Mouse (Mus musculus) brain, embryonic 14.5 days (tissue): ENCODE measurements around the gene Tmem135. TPM values are rescaled to one million over a fixed set of nuclear protein-coding genes. Genes with fewer than 3 reads are reported as not detected.

Experiments
- DNase-seq: peaks from one replicate; pipeline ENCODE4 v3.0.0-alpha.2; 2011; ENCODE audit warnings: low read depth
- CTCF ChIP-seq: fragments of 200-500 bp; IDR thresholded peaks from 2 replicates; pipeline ENCODE4 v1.5.1; 2012; ENCODE audit warnings: inconsistent platforms, mild to moderate bottlenecking, moderate library complexity, borderline replicate concordance; ENCODE audit not compliant: insufficient read depth, insufficient read length; ENCODE audit errors: extremely low read depth
- POLR2A ChIP-seq: fragments of 200-500 bp; IDR thresholded peaks from 2 replicates; pipeline ENCODE4 v1.6.1; 2012; ENCODE audit warnings: mild to moderate bottlenecking, inconsistent platforms, borderline replicate concordance; ENCODE audit not compliant: poor library complexity, insufficient read depth, insufficient read length, severe bottlenecking; ENCODE audit errors: extremely low read depth
- polyA plus RNA-seq: library from polyadenylated mRNA; depleted of rRNA; stranded (reverse); fragments of >200 nt; gene quantifications from 2 replicates; pipeline ENCODE4 v1.2.3, GENCODE M21; 2012

Tmem135 gene
- polyA plus RNA-seq, 1 experiment, result 17.4 TPM

DNA sequence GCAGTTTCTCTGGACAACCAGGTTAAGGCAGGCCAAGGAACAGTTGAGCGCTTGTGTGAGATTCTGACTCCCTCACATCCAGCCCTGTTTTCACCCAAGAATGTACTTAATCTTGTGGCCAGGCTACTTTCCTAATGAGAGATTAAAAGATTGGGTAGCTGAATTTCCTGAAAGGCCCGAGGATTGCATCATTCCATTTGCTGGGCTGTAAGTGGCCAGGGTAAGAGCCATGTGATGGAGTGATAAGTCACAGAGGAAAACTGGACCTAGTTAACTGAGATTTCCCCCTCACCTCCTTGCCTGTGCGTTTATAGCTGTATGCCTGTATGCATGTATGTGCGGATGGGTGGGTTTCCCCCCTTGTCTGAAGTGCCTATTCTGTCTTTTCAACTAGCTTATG is 12.0 kb upstream of the Tmem135 start:
- TF ChIP-seq CTCF, result no peak
- TF ChIP-seq POLR2A, result no peak

DNA sequence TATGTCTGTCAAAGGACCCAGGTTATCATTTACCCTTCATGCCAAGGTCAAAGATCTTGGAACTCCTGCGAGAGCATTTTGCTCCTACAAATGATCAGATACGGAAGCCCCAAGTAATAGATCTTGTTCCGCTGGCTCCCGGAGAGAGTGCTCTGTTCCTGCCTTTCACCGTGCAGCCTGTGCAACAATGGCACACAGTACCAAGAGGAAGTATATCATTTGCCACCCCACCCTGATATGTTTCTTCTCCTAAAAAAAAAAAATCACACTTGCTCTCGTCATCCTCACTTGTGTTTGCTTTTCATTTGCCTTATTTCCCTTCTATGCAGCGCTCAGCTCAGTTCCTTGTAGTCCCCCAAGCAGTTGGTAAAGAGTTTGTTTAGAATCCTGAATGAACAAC is 8.1 kb upstream of the Tmem135 start:
- TF ChIP-seq CTCF (no peak), POLR2A (no peak)
- no peak for DNase-seq

More for the DNA sequence above, 12.0 kb upstream of the Tmem135 start:
- no peak for DNase-seq

DNA sequence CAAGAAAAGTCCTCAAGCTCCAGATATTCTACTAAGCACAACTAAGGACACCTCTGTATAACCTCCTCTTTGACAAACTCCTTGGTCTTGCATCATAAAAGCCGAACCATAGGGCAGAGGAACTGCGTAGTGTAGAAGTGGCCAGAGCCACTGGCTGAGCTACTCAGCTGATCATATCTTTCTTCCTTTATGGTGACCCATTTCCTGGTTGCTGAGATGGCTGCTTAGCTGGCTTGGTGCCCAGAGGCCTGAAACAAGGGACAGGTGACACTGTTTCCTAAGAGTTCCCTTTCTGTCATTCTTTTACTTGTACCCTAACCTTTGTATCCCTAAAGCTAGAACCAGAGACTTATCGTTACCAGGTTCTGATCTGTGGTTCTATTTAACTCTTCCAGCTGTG is 7.3 kb upstream of the Tmem135 start:
- no peak for TF ChIP-seq POLR2A
- no peak for TF ChIP-seq CTCF

DNA sequence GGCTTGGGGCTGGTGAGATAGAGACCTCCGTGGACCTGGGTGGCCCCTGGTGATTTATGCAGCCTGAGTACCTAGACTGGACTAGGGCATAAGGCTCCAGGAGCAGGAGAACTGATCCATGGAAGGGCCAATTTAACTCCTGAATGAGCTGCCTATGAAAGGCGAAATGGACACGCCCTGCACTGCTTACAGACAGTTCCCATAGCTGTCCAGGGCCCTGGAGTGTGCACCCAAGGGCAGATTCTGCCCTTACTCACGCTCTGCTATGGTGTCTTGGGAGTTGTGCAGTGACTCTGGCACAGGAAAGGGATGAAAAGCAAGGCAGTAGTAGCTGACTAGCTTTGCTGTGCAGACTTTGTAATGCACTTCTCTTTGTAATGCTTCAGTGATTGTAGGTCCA is 6.3 kb upstream of the Tmem135 start:
- no peak for DNase-seq

More for the DNA sequence above, 7.3 kb upstream of the Tmem135 start:
- no peak for DNase-seq

DNA sequence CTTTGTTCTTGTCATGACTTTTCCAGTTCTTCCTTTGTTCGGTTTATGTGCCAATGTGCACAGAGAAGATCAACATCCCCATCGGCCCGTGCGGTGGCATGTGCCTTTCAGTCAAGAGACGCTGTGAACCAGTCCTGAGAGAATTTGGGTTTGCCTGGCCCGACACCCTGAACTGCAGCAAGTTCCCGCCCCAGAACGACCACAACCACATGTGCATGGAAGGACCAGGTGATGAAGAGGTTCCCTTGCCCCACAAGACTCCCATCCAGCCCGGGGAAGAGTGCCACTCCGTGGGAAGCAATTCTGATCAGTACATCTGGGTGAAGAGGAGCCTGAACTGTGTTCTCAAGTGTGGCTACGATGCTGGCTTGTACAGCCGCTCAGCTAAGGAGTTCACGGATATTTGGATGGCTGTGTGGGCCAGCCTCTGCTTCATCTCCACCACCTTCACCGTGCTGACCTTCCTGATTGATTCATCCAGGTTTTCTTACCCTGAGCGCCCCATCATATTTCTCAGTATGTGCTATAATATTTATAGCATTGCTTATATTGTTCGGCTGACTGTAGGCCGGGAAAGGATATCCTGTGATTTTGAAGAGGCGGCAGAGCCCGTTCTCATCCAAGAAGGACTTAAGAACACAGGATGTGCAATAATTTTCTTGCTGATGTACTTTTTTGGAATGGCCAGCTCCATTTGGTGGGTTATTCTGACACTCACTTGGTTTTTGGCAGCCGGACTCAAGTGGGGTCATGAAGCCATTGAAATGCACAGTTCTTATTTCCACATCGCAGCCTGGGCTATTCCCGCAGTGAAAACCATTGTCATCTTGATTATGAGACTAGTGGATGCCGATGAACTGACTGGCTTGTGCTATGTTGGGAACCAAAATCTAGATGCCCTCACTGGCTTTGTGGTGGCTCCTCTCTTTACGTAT is 3.3 kb upstream of the Tmem135 start:
- no peak for TF ChIP-seq POLR2A
- no peak for TF ChIP-seq CTCF
- no peak for DNase-seq

More for the DNA sequence above, 6.3 kb upstream of the Tmem135 start:
- TF ChIP-seq CTCF (no peak), POLR2A (no peak)

DNA sequence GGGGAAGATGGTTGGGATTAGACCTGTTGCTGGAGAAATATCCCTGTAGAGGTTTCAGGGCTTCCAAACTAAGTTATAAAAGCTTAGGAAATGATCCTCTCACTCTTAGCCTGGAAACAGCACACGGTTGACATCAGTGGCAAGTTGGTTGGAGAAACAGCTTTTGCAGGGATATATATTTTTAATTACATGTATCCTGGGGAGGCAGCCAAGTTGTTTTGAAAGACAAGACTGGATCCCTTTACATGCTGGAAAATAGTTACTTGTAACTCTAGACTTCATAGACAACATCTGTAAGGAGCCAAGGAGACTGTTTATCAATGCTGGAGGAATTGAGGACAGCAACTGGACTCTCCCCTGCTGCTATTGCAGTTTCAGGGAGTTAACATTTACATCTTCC is 2.0 kb upstream of the Tmem135 start:
- DNase-seq, result no peak
- no peak for TF ChIP-seq POLR2A
- TF ChIP-seq CTCF, result no peak

DNA sequence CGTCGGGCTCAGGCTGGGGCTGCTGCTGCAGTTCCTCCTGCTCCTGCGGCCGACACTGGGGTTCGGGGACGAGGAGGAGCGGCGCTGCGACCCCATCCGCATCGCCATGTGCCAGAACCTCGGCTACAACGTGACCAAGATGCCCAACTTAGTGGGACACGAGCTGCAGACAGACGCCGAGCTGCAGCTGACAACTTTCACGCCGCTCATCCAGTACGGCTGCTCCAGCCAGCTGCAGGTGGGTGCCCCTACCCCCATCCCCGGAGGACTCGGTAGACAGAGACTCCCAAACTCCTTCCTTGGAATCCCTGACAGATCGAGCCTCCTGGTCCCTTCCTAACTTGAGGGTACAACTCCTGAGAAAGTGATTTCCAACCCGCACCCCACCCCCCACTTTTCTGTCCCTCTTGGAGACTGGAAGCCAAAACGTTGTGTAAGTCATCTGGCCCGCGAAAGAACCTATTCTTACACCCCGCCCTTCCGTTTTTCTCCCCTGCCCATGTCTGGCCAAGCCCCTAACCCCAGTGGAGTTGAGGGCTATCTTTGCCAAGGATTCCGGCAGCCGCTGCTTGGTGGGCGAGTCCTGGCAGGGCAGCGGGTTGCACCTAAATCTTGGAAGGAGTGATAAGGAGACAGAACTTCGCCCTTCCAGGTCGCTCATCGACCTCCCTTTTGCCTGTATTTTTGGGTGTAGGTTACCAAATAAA is 865 bp upstream of the Tmem135 start:
- DNase-seq, result peak; percentile 21
- TF ChIP-seq POLR2A (no peak), CTCF (no peak)

DNA sequence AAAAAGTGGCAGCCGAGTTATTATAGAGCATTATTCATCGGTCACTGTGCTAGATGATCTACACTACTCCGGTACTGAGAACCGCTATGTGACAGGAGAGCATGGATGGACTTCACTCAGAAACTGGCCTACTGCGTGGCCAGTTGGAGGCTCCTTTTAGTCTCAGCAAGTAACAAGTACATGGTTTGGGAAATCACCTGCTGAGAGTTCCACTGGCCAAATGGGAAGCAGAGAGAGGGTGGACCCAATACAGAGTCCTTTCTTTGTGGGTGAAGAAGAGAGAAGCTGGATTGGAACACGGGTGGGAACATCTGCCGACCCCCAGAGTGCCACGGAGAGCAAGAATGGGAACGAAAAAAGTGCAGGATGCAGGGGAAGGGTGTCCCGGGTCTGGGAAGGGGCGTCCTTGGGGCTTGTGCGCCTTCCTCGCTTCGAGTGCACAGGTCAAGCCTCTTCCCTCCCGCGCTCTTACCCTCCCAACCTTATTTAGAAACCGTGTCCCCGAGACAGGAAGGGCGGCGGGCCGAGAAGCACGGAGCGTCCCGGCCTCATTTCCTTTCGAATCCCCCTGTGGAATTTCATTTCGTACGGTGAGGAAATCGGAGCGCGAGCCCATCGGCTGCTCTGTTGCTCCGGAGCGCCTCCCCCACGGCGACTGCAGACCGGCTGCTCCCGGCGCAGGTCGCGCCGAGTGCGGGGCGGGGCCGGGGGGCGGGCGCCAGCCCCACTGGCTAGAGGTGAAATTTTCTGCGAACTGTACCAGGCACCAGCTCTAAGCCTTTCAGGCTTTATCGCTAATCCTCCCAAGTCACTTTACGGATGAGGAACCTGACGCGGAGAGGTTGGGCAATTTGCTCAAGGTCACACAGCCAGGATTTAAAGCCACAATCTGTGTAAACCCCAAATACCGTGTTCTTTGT is 709 bp downstream of the Tmem135 start:
- DNase-seq, result peak; percentile 82
- TF ChIP-seq POLR2A (0 out of 2 replicates have a peak, but pooled peaks have one; percentile 18), CTCF (no peak)

DNA sequence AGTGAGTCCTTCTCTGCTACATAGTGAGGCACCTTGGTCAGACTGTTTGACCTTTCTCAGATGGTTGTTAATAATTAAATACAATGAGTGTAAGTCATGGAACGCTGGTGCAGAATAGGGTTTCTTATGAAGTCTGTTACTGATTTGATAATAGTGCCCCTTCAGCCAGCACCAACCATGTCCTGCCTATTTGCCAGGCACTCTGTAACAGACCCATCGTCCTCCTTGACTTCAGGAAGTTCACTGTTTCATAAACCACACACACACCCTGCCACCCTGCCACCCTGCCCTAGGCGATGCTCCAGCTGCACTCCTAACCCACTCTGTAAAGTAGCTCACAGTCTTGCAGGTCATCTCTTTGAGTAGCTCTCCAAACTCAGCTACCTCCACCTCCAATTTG is 2.1 kb downstream of the Tmem135 start:
- DNase-seq, result no peak
- TF ChIP-seq POLR2A (no peak), CTCF (no peak)

DNA sequence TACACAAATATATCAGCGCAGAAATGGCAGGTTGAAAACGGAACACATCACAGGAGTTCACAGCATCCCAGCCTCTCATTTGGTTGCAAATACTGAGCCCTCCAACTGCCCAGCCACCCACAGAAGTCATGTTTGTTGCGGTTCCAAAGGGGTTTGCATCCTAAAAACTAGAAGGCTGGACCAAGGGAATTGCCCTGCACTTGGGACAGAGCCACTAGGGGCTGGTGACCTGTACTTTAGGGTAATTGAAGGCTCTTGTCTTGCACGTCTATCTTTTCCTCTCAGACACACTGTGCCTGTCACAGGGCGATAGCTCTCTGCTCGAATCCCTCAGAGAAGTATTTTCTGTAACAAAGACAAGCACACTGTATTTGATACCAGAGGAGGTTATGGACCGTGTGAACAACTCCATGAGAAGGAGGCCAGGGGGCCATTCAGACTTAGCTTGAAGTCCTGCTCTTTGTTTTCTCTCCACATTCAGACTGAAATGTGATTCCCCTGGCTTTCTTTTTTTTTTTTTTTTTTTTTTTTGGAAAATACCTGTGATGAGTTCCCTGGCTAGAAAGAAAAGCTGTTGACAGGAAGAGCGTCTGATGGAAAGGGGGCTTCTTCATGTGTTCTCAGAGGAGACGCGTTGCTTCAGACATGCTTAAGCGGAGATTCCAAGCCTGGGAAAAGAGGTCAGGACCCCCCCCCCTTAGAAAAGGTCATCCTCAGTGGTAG is 2.7 kb downstream of the Tmem135 start:
- TF ChIP-seq CTCF (no peak), POLR2A (no peak)
- peak; percentile 19 for DNase-seq

DNA sequence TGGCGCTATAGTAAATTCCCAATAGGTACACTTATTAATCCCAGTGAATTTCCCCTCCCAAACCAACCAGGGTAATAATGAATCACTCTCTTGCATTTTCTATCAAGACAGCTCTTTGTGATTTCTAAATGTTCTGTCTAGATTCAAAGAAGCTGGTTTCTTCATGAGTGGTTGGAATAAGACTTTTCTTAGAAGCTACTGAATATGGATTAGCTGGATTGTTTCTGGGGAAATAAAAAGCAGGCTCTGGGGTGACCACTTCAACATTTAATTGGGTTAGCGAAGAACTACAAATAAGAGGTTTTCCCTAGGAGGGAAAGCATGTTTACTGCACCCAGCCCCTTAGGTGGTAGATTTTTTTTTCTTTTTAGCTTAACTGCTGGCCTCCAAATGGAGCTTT is 3.3 kb downstream of the Tmem135 start:
- TF ChIP-seq POLR2A, result no peak
- TF ChIP-seq CTCF, result no peak
- peak; percentile 77 for DNase-seq
